Mouse (Mus musculus) urinary bladder, postnatal 36 days (tissue): ENCODE data around the gene Prkag3.
A peak's percentile ranks its signal among the peaks of the same experiment; 100 is the strongest.

Source experiments
- DNase-seq, 2 experiments: peaks; one replicate each; pipeline ENCODE4 v3.0.0; 2022; ENCODE audit warnings: low spot score in 2 of 2, mixed read lengths in 1 of 2

The Prkag3 gene

DNA sequence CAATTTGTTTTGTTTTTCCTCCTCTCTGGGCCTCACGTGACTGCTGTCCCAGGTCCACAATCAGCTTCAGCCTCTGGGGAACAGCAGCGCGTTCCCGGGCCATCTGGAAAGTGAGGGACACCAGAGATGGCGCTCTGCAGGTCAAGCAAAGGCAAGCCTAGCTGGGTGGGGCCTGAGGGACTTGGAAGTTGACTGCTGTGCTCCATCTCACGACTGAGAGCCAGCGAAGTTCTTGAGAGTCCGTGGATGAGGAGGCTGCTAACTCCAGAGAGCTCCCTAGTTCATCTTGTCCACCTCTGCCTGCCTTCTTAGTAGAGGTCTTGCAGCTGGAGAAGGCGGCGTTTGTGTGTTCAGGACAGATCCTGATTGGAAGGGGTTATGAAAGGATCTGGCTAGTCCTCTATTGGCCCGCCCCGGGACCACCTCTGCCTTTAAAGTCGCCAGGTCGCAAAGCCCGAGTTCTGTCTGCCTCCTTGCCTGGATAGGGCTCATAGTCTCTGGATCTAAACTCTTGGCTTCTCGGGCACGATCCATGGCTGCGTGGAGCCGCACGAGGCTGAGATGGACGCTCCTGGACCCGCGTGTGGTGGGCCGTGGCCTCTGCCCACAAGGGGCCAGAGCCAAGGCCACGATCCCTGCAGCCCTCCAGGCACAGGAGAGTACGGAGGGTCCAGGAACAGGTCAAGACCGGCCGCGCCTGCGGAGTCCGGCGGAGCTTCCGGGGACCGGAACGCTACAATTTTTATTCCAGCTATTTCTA, 35.7 kb downstream of the Prkag3 start, which contains the start of gene Cyp27a1:
Gene Cyp27a1 (plus strand): TSS at position 476 of the 760 bp plus-strand sequence.
- DNase-seq = peak; percentile 63 to 80

DNA sequence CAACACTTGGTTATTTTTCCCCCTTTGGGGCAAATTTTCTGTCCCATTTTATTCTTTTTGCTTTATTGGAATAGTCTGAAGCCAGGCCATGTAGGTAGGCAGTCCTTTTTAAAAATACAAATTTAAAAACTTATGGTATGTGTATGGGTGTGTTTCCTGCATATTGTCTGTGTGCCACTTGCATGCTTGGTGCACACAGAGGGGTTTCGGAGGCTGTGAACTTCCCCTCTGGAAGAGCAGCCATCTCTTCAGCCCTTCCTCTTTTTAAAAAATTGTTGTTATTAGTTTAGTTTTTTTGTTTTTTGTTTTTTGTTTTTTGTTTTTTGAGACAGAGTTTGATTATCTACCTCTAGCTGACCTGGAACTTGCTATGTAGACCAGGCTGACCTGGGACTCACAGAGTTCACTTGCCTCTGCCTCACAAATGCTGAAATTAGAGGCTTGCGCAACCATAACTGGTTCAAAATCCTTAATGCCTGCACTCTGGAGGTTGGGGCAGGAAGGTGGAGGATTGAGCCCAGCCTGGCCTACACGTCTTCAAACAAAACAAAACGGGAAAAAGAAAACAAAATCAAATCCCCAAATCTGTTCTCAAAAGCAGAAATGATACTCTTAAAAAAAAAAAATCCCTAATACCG, 36.4 kb downstream of the Prkag3 start:
- DNase-seq = no peak

DNA sequence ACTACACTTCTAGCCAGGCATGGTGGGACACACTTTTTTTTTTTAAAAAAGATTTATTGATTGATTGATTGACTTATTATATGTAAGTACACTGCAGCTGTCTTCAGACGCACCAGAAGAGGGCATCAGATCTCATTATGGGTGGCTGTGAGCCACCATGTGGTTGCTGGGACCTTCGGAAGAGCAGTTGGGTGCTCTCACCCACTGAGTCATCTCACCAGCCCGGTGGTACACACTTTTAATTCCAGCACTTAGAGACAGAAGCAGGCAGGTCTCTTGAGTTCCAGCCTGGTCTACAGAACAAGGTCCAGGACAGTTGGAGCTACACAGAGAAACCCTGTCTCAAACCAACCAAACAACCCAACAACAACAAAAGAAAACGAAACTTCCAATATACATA, 37.0 kb downstream of the Prkag3 start:
- DNase-seq = no peak

DNA sequence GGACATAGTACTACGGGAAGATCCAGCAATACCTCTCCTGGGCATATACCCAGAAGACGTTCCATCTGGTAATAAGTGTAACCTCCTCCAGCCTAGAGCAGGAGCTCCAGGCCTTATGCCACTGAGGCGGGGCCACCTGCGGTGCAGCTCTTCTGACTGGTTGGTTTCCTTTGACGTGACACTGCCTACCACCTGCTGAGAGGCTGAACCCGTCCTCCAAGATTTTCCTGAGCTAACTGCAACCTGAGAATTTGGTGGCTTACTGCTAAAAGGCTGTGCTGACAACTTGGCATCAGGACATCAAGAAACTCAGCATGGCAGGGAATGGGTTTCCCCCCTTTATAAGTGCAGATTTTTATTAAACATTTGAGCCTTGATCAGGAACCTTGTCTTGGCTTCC, 39.5 kb downstream of the Prkag3 start:
- DNase-seq = no peak

DNA sequence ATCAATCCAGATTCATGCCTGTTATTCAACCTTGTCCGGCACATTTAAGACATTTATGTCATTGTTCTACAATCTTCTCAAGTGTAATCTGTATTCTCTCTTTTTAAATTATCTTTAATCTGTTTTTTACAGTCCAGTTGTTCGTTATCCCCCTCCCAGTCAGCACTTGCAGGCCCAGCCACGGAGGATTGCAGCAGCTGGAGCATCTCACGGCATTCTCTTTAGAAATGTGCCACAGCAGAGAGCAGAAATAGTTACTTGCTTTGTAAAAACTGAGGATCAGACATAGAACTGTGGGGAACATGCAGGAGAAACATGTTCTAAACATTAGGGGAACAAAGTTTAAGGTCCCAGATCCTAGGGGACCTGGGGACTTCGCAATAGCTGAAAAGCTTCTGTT, 44.0 kb downstream of the Prkag3 start:
- no peak for DNase-seq

DNA sequence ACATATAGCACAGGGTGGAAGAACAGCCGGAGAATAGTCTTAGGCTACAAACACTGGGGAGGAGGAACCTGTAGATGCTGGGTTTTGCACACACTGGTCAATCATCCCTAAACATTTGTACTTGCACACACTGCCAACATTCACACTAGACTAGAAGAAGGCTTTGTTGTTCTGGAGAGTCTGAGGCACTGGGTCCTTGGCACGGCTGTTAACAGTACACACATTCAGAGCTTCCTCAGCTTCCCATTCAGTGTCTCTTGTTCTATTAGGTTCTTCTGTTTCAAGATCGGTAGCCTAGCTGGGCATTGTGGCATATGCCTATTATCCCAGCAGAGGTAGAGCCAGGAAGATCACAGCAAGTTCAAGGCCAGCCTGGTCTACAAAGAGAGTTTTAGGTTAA, 44.9 kb downstream of the Prkag3 start:
- no peak for DNase-seq

DNA sequence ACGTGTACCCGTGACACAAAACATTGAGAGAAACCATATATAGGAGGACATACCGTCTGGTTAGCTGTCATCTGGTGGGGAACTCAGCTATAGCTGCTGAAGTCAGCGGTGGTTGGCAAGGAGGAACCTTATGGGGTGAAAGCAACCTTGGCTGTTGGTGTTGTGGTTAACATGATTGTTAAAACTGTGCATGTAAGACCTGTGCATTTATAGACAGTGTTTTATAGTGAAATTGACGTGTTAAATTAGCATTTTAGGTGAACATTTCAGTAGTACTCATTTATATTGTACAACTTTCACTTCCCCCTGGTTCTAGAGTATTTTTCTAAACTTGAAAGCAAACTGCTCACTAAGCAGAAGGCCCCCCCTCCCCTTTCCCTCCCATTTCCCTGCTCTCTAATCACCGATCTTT, 46.9 kb downstream of the Prkag3 start:
- DNase-seq = no peak

DNA sequence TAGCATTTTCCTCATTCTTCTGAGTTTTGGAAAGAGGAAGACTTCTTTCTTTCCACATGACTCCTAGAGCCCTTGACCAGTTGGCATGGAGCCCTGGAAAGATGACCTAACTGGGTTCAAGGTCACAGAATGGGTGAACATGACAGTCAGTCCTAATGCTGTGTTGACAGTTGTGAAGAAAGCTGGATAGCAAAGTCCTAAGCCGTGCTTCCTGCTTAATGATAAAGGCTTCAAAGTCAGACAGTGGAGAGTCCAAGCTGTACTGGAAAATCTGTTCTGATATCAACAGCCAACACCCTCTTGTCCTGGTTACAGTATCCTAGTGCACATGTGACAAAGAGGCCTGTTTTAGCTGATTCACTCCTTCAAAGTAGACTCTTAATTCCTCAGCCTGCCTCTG, 50.2 kb downstream of the Prkag3 start:
- peak in 1 of 2 experiments; percentile 20 for DNase-seq

DNA sequence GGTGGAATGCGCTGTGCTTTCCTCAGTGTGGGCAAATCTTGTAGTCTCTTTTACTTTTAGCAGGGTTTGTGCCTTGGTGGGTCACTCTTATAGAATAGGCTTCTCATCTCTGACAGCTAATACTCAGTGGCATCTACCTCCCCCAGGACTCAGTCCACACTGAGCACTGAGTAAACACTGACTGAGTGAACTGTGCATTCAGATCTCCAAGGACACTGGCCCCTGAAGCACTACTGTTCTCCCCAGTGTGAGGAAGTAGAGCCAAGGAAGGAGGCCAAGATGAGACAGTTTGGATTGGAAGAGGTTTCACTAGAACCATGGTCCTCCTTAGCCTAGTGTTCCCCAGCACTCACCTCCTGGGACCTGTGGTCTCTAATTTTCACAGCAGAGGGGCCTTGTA, 50.7 kb downstream of the Prkag3 start:
- no peak for DNase-seq

DNA sequence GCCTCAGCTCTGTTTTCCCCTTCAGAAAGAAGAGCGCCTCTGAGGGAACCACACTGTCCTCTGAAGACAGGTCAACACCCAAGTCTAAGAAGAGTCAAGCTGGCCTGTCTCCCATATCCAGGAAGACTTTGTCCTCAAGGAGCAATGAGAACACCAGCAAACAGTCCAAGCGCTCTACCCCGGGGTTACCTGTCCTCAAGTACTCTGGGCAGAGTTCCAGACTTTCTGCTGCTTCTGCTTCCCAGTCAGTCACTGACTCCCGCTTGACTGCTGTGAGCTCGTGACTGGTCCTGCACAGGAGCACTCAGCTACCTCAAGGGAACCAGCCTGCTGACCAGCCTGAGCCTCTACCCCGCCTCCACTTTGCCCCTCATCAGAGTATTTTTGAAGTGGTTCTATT, 51.6 kb downstream of the Prkag3 start:
- DNase-seq = no peak

DNA sequence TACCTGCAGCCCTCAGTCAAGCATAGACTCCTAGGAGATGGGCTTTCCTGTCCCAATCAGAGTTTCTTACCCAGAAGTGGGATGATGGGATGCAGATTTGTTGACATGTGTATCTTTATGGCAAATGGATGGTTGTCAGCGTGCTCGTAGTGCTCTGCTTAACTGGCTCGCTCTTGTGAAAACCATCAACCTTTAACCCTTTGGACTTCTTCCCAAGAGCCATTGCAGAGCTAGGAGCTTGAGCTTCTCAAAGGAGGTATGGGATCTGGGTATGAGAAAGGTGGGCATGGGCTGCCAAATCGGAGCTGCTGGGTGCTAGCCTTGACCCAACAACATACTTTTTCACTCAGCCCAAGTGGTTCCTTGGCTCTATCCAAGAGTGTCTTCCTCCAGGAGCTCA, 53.2 kb downstream of the Prkag3 start:
- no peak for DNase-seq

DNA sequence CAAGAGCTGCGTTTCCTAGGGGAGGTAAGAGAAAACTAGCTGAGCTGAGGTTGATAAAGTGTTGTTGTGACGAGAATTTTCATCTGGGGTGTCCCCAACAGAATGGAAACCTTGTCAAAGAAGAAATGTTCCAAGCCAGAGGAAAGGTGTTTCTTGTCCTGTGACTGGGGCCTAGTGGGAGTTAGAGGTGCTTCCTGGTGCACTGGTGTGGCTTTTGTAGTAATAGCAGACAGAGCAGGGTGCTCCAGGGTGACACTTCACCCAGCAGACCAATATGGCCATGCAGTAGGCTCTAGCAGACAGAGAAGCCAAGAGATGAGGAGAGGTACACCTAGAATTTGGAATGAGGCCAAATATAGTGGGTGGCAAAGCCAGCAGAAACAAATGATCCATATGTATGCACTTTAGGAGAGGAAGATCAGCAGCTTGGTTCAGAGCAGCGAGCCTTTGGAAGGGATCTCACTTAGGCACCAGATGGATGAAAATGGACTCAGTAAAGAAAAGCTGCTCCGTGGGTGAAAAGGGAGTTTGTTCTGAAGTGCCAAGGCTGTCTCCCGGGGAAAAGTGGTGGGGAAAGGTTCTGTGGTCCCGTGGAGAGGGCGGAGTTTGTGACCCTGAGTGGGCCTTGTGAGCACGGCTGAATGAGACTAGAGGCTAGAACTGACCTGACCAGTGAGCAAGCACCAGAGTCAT, 55.0 kb downstream of the Prkag3 start:
- DNase-seq = no peak
